Mouse (Mus musculus) heart, adult 9 months (tissue): ENCODE results near the gene Wdr93.
"Not testable (repeated sequence)": the region's sequence is repeated elsewhere in the genome, so short reads cannot be mapped to it uniquely, and the experiment has no call there.

Experiments used
- DNase-seq, 2 experiments: peaks; one replicate each; pipeline ENCODE4 v3.0.0; 2022; ENCODE audit warnings: low spot score in 2 of 2

Wdr93 gene

GRCm38 (mm10) chr7:79747659-79748058 lies 4.7 kb downstream of the Wdr93 start:
- no peak for DNase-seq

DNA sequence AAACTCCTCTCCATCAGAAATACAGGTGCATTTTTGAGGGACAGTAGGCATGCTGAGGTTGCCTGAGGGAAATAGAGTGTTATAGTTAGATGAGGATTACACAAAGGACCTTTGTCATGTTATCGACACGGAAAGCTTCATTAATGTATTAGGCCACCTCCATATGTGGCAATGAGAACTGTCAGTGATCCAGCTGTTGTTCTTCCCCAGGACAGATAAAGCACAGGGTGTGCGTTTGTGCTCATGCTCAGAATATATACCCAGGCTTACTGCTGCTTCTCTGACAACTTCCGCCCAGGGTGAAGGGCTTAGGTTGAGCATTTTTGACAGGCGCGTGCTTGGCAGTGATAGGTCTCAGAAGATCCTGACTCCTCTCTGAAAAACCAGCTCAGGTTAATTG lies 6.5 kb downstream of the Wdr93 start:
- no peak for DNase-seq

DNA sequence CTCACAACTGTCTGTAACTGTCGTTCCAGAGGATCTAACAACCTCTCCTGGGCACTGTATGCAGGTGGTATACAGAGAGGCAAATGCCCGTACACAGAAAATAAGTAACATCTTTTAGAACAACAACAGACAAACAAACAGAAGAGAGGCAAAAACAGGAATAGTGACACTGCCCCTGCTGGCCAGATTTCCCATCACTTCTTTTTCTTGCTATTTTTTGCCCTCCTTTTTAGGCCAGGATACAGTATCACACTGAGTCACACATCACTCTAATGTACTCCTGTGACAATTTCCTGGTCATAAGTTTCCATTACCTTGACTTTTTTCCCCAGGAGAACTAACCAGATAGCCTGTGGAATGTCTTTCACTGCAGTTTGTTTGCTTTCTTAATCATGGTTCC lies 13.4 kb downstream of the Wdr93 start:
- no peak for DNase-seq

- DNase-seq: no peak
Observed at GRCm38 (mm10) chr7:79758176-79758575, 15.2 kb downstream of the Wdr93 start.

DNA sequence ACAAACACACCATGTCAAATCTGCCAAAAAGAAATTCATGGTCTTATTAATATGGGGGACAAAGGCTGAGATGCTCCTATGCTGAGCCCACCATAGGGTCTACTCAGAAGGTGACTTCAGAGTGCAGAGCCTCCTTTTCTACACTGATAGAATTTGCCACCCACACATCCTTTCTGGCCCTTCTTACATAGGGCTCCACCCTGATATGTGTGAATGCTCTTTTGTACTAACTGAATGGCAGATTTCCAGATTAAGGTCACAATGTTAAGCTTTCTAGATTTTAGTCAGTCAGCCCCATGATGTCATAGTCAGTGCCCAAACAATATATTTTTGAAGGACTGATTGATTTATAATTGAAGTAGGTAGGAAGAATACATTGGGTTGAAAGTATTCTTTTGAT lies 16.8 kb downstream of the Wdr93 start:
- no peak for DNase-seq

DNA sequence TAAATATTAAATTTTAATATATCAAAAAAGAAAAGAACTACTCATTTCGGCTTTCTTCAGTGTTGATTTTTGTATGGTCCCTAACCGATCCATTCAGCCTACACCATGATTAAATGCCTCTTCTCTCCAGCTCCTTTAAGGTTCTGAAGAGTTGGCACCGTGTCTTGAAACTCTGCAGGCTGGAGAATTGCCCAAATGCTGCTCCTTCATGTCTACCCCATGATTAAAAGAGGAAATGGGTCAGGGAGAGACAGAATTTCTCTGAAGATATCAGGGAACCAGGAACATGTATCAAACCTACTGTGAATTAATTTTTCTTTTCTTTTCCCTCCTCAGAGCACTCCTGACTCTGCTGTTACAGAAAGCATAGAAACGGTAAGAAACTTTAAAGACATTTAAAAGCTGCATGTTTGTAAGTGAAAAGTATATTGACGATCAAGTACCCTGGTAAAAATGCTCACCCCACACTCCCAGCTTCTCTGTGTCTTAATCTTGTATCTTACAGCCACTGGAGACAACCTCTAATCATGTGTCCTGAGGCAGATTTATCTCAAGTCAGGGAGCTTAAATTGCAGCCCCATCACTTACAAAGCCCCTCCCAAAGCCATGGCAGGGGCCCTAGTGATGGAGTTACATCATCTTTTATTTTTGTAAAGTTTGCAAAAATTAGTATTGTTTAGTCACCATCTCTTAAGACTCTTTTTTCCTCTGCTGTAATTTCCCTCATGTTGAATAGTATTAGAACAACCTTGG lies 18.3 kb downstream of the Wdr93 start:
- DNase-seq: no peak

DNA sequence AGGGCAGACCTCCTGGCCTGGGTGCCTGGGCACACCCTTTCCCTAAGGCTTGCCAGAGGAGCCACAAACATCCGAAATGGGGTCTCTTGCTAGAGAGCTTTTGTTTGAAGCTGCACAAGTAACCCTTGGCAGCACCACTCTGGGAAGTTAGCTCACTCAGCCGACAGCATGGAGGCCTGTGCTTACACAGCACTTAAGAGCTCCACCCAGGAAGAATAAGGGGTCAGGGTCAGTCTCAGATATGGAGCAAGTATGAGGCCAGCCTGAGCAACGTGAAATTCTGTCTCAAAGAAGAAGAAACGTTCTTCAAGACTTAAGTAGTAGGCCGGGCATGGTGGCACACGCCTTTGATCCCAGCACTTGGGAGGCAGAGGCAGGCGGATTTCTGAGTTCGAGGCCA lies 19.1 kb downstream of the Wdr93 start:
- no peak for DNase-seq

DNA sequence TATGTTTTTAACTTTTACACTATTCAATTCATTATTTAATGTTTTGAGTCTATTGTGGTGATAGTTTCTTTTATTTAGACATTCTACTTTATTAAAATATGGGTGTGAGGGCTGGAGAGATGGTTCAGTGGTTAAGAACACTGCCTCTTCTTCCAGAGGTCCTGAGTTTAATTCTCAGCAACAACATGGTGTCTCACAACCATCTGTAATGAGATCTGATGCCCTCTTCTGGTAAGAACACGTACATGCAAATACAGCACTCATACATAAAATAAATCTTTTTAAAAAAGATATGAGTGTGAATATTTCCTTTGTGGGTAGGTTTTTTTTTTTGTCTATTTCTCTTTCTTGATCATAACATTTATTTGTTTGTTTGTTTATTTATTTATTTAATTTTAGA lies 23.0 kb downstream of the Wdr93 start:
- DNase-seq: no peak

DNA sequence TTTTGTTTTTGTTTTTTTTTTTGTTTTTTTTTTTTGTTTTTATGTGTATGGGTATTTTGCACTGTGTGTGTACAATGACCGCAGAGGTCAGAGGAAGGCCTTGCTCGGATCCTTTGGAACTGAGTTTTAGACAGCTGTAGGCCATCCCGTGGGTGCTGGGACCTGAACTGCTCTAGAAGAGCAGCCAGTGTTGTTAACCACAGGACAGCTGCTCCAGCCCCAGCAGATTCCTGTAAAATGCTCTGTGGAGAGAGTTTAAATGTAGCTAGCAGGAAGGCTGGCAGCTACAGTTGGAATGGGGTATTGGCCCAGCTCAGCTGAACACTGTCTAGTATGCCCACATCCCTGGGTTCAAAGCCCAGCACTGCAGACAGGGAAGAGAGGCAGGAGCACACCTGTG lies 26.7 kb downstream of the Wdr93 start:
- DNase-seq: no peak

GRCm38 (mm10) chr7:79771561-79772512 lies 28.9 kb downstream of the Wdr93 start:
- DNase-seq: no peak

- DNase-seq: peak; percentile 59 to 83
Observed at GRCm38 (mm10) chr7:79780647-79781626, 38.0 kb downstream of the Wdr93 start.

DNA sequence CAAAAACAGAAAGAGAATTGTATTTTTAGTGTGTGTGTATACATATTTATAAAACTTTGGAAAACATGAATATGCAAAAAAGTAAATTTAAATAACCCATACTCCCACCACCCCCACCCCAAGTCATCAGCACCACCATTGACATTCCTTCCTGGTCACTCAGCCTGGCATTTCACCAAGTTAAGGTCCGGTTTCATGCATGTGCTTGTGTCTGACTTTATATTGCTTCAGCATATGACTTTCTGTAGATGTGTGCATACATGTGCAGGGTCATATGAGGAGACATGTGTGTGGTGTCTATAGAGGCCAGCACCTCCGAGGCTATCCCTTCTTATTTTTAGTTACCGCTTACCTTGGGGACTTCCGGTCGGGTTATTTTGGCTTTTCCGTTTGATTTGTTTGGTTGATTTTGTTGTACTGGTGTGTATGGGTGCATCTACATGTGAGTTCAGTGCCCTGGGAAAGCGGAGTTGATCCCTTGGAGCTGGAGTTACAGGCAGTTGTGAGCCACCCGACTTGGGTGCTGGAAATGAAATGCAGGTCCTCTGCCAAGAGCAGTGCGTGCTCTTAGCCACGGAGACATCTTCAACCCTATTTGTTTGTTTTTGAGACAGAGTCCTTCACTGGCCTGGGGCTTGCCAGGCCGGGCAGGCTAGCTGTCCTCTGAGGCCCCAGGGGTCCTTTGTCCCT lies 39.0 kb downstream of the Wdr93 start:
- no peak for DNase-seq

GRCm38 (mm10) chr7:79782516-79782855 lies 39.5 kb downstream of the Wdr93 start:
- no peak for DNase-seq

- peak; percentile 63 to 71 for DNase-seq
Observed at GRCm38 (mm10) chr7:79786295-79786694, 43.3 kb downstream of the Wdr93 start.

DNA sequence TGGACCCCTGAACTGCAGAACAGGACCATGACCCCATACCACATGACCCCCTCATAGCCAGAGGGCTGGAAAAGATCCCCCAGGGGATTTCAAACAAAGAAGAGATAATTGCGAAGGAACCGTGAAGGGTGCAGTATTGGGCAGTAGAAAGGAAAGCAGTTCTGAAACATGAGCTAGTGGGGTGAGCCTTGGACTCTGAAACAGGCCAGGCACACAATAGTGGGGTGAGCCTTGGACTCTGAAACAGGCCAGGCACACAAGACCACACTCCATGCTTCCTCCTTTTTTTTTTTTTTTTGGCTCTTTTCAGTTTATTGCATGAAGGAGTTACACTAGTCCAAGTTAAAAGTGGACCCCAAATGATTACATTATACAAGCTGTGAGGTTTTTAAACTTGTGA lies 46.8 kb downstream of the Wdr93 start:
- not testable (repeated sequence) for DNase-seq

GRCm38 (mm10) chr7:79792635-79793421 lies 49.9 kb downstream of the Wdr93 start:
- DNase-seq: no peak

DNA sequence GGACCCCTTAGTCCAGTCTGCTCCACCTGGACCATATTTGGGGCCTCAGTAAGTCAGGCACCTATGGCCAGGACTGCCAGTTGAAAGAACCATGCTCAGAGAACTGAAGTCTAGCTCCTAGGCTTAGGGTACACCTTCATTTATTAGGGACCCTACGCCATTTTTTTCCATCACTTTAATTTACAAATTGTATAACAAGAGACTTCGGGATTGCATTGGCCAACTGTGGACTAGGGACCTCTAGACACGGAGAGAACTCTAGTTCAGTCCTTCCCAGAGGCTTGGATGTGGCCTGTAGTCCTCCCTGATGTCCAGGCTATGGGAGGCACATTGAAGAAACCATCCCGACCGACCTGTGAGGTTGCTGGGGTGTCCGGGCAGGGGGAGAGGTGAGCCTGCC lies 50.7 kb downstream of the Wdr93 start, which contains the start of gene Mesp1:
Mesp1 (minus strand) TSS at position 101 of the 400 bp plus-strand sequence.
- DNase-seq: no peak

GRCm38 (mm10) chr7:79798606-79799005 lies 55.6 kb downstream of the Wdr93 start:
- DNase-seq: no peak

GRCm38 (mm10) chr7:79799048-79799447 lies 56.1 kb downstream of the Wdr93 start:
- DNase-seq: peak; percentile 26 to 78

GRCm38 (mm10) chr7:79799506-79799905 lies 56.5 kb downstream of the Wdr93 start:
- DNase-seq: no peak
